Mouse (Mus musculus) left cerebral cortex, adult 8-10 months (tissue): ENCODE results near the gene Ifna4. TPM values are rescaled to one million over a fixed set of nuclear protein-coding genes. Genes with fewer than 3 reads are reported as not detected.
"Not testable (repeated sequence)": the region's sequence is repeated elsewhere in the genome, so short reads cannot be mapped to it uniquely, and the experiment has no call there.

Experiments
- DNase-seq, 2 experiments: peaks; one replicate each; pipeline ENCODE4 v3.0.0; 2022; ENCODE audit warnings: low spot score in 2 of 2
- total RNA-seq, 4 experiments: library from RNA; stranded (reverse); gene quantifications; 2 replicates each; pipeline ENCODE4 v1.2.4; 2022

Gene Ifna4
- not detected for total RNA-seq

- DNase-seq, result no peak
Measured at GRCm38 (mm10) chr4:88841438-88841911, at the start of gene Ifna4. Gene Ifna4 (plus strand): TSS chr4:88841861.

DNA sequence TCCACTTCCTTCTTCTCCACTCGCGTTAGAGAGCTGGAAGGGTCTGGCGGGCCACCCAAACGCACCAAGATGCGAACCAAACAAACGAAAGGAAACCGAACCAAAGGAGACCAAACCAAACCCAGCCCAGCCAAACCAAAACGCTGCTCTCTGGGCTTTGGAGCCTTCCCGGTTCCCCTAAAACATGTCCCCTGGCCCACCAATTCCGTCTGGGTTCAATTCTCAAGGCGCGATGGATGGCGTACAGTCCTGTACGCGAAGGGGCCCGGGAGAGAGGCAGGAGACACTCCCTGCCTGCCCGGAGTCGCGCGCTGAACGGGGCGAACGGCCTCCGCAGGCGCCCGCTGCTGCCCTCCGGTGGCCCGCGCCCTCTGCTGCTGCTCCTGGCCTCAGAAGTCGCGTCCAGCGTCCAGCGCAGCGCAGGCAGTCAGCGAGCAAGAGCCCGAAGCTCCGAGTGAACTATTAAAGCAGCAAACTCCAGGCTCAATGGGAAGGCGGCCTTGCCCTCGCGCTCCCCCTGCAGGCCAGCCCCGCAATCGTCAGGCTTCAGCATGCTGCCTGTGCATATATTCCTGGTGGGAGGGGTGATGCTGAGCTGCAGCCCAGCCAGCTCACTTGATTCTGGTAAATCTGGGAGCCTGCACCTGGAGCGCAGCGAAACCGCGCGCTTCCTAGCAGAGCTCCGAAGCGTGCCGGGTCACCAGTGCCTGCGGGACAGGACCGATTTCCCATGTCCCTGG, 47.6 kb upstream of the Ifna4 start, which contains the start of gene Gm13275:
Gene Gm13275, plus strand, starts transcription at position 552 of the 740 bp plus-strand sequence.
- DNase-seq, result peak; percentile 63 to 82

DNA sequence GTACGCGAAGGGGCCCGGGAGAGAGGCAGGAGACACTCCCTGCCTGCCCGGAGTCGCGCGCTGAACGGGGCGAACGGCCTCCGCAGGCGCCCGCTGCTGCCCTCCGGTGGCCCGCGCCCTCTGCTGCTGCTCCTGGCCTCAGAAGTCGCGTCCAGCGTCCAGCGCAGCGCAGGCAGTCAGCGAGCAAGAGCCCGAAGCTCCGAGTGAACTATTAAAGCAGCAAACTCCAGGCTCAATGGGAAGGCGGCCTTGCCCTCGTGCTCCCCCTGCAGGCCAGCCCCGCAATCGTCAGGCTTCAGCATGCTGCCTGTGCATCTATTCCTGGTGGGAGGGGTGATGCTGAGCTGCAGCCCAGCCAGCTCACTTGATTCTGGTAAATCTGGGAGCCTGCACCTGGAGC, 44.6 kb upstream of the Ifna4 start, which contains the start of gene Gm13279:
Gene Gm13279, plus strand, starts transcription at position 301 of the 400 bp plus-strand sequence.
- DNase-seq, result not testable (repeated sequence)

DNA sequence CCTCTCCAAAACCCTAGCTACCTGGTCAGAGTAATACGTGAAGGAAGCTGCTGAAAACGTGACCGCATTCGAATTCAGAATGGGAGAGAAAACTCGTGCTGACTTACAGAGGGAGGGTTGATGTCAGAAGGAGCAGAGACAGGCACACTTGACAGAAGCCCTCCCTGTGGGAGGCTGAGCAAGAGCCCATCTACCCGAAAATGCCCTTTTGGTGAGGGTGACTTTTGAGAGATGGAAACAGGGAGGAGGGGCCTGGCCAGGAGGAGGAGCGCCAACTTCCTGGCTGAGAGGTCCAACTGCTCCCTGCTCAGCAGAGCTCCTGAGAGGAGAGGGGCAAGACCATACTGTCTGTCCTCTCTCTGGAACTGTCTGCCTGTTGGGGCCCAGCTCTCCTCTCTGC, 42.3 kb upstream of the Ifna4 start, which contains the start of gene Gm13285:
Gene Gm13285, plus strand, starts transcription at position 301 of the 400 bp plus-strand sequence.
- DNase-seq, result not testable (repeated sequence)

DNA sequence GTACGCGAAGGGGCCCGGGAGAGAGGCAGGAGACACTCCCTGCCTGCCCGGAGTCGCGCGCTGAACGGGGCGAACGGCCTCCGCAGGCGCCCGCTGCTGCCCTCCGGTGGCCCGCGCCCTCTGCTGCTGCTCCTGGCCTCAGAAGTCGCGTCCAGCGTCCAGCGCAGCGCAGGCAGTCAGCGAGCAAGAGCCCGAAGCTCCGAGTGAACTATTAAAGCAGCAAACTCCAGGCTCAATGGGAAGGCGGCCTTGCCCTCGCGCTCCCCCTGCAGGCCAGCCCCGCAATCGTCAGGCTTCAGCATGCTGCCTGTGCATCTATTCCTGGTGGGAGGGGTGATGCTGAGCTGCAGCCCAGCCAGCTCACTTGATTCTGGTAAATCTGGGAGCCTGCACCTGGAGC, 38.7 kb upstream of the Ifna4 start, which contains the start of gene Gm13287:
Gene Gm13287, plus strand, starts transcription at position 301 of the 400 bp plus-strand sequence.
- not testable (repeated sequence) for DNase-seq

GRCm38 (mm10) chr4:88805231-88805630, 36.4 kb upstream of the Ifna4 start, which contains the start of gene Gm13288:
Gene Gm13288 (plus strand): TSS chr4:88805531.
- DNase-seq, result not testable (repeated sequence)

DNA sequence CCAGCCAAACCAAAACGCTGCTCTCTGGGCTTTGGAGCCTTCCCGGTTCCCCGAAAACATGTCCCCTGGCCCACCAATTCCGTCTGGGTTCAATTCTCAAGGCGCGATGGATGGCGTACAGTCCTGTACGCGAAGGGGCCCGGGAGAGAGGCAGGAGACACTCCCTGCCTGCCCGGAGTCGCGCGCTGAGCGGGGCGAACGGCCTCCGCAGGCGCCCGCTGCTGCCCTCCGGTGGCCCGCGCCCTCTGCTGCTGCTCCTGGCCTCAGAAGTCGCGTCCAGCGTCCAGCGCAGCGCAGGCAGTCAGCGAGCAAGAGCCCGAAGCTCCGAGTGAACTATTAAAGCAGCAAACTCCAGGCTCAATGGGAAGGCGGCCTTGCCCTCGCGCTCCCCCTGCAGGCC, 35.9 kb upstream of the Ifna4 start:
- not testable (repeated sequence) for DNase-seq

DNA sequence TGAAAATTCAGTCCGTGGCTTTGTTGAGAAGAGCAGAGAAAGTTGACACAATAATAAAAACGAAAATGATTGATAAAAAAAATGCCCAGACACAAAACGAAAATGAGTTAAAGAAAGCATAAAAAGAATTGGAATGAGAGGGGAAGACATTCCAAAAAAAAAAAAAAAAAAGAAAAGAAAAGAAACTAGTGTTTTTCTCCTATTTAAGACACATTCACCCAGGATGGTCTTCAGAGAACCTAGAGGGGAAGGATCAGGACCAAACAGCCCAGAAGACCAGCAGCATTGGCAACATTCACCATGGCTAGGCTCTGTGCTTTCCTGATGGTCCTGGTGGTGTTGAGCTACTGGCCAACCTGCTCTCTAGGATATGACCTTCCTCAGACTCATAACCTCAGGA, 25.7 kb upstream of the Ifna4 start, which contains the start of gene Ifna7:
Gene Ifna7, plus strand, starts transcription at position 301 of the 400 bp plus-strand sequence.
- no peak for DNase-seq

- DNase-seq, result no peak
Measured at GRCm38 (mm10) chr4:88819659-88820058, 22.0 kb upstream of the Ifna4 start, which contains the start of gene Ifna11. Gene Ifna11 (plus strand): TSS chr4:88819959.

- DNase-seq, result no peak
Measured at GRCm38 (mm10) chr4:88822995-88823394, 18.7 kb upstream of the Ifna4 start.

- not testable (repeated sequence) for DNase-seq
Measured at GRCm38 (mm10) chr4:88827116-88827515, 14.5 kb upstream of the Ifna4 start, which contains the start of gene Ifna6. Gene Ifna6 (plus strand): TSS chr4:88827416.

DNA sequence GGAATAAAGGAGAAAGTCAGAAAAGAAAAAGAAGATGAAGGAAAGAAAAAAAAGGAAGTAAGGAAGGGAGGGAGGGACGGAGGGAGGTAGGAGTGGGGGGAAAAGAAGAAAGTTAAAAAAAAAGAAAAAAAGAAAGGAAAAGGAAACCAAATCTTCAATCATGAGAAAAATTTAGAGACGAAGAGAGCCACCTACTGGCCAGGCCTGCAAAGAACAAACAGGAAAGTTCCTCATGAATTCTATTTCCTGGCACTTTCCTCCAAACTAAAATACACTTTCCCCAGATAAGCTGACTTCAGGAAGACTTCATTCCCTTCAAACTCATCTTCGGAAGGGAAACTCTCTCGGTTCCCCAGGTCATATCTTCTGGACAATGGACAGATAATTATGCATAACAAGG, 11.1 kb upstream of the Ifna4 start:
- no peak for DNase-seq

DNA sequence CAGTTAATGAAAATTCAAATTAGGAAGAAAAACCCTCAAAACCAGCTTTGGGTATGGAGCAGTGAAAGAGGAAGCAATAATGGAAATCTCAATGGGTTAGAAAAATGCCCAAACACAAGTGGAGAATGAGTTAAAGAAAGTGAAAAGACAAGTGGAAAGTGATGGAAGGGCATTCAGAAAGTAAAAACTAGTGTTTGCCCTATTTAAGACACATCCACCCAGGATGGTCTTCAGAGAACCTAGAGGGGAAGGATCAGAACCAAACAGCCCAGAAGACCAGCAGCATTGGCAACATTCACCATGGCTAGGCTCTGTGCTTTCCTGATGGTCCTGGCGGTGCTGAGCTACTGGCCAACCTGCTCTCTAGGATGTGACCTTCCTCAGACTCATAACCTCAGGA, 6.4 kb upstream of the Ifna4 start, which contains the start of gene Ifna5:
Gene Ifna5, plus strand, starts transcription at position 301 of the 400 bp plus-strand sequence.
- not testable (repeated sequence) for DNase-seq

GRCm38 (mm10) chr4:88838828-88839227, 2.8 kb upstream of the Ifna4 start:
- DNase-seq, result no peak

GRCm38 (mm10) chr4:88840058-88840457, 1.6 kb upstream of the Ifna4 start:
- no peak for DNase-seq

DNA sequence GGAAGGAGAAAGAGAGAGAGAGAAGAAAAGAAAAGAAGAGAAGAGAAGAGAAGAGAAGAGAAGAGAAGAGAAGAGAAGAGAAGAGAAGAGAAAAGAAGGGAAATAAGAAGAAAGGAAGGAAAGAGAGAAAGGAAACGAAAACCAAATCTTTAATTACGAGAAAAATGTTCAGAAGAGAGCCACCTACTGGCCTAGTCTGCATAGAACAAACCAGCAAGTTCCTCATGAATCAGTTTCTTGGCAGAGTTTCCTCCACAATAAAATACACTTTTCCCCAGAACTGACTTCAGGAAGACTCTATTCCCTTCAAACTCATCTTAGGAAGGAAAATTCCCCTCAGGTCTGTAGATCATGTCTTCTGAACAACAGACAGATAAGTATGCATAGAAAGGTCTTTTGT, 3.7 kb downstream of the Ifna4 start:
- DNase-seq, result no peak

- no peak for DNase-seq
Measured at GRCm38 (mm10) chr4:88849698-88850097, 8.0 kb downstream of the Ifna4 start, which contains the start of gene Ifna1. Gene Ifna1 (plus strand): TSS chr4:88850087.

GRCm38 (mm10) chr4:88851026-88851763, 9.5 kb downstream of the Ifna4 start:
- DNase-seq, result no peak

DNA sequence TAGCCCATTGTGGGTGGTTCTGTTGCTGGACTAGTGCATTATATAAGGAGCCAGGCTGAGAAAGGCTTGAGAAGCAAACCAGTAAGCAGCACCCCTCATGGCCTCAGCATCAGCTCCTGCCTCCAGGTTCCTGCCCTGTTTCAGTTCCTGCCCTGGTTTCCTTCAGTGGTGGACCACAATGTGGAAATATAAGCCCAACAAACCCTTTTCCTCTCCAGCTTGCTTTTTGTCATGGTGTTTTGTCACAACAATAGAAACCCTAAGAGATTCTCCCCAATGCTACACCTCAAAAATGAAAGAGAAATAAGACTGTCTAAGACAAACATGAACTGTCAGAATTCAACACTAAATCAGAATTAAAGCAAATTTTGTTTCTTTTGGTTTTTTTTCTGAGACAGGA, 17.6 kb downstream of the Ifna4 start:
- DNase-seq, result no peak

DNA sequence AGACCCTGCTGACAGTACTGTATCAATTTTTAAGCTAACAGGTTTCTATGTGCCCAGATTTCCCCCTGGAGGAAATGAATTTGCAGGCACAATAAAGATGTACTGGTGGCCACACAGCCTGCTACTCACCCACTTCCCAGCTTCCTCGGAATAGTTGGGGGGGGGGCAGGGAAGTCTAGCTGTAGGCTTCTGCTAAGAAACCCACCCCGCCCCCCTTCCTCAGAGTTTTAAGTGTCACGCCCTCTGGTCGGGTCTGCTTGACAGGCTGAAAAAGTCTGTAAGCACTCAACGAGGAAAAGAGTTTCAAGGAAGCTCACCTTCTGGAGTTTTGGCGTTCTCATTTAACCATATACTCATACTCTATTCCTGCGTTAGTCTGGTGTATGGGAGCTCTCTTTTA, 21.6 kb downstream of the Ifna4 start:
- no peak for DNase-seq

DNA sequence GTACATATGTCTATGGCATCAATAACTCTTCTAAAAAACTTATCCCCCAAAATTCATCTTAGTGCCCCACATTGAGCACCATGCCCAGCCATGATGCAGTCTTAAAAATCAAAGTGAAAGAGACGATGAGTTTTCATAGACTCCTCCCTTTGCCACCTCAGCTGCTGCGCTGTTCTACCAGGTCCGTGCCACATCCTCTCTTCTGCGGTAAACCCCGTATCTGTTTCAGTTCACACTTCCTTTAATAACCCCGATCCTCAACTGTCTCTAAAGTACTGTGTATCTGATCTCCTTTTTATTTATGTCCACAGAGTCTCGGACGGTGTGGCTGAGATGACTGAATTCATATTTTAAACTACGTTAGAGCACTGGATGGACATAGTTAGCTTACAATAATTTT, 22.9 kb downstream of the Ifna4 start:
- DNase-seq, result no peak
